Mouse (Mus musculus): ENCODE measurements at regions not wholly inside any gene's neighbourhood (a gene's known extent, or its start where the extent isn't known, plus 50 kb on each side); places are given as distances from the start of the nearest gene placed in this dataset.

DNA sequence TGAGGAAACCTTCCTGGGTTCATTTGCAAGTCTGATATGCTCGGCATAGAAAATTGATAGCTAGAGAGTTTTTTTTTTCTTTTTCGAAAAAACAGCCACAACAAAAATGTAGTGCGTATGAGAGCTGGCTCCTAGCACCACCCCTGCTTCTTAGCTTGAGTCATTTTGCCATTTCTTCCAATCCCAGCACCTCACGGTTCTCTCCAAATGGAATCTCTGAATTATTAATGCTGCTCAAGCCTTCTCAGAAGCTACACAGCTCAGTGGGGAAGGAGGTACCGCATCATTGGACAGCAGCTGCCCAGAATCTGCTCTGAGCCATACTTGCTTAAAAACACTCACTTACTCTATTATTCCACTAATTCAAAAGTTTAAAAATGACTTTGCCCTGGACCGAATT is 393.6 kb downstream of the Plekhb2 start:
- no peak overlapping the region for H3K4me3 ChIP-seq
- no peaks in the 10 kb centered on the region for H3K27me3 ChIP-seq
- H3K27ac ChIP-seq (replicated peaks): peak overlapping the region; percentile 64
- no peaks in the 10 kb centered on the region for H3K9me3 ChIP-seq
- peak; percentile 56 for ATAC-seq (ENCODE audit: low FRiP score, low read depth)
- H3K4me2 ChIP-seq: peak overlapping the region; percentile 34
- 28% methylated on average over 6 of the region's 6 CpGs for WGBS
- H3K4me1 ChIP-seq (replicated peaks): peaks cover 21% of the 10 kb centered on the region
- H3K36me3 ChIP-seq: no peaks in the 10 kb centered on the region
- no peak overlapping the region for H3K9ac ChIP-seq

DNA sequence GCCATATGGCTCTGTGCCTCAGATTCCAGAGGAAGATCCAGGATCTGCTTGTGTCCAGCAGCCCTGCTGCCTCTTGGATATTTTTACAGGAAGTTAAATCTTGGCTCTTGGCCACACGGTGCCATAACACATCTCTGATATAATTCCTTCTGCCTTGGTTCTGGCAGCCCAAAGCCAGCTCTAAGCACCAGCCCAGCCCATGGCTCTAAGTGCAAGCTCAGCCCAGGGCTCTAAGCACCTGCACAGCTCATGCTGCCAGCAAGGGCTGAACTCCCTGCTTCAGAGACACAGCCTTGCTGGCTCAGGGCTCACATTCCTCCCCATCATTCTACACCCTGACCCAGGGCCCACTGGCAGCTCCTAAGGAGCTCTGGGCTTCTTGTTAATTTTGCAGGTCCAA is 415.3 kb downstream of the Plekhb2 start:
- H3K4me3 ChIP-seq: no peak overlapping the region
- H3K4me1 ChIP-seq (replicated peaks): peaks cover 6% of the 10 kb centered on the region; the same call in 1 of the 2 replicates
- ATAC-seq (ENCODE audit: low FRiP score, low read depth): peak; percentile 51; the same call in 1 of the 2 replicates
- H3K9ac ChIP-seq: no peak overlapping the region
- no peaks in the 10 kb centered on the region for H3K36me3 ChIP-seq
- H3K9me3 ChIP-seq: no peaks in the 10 kb centered on the region
- no peaks in the 10 kb centered on the region for H3K27me3 ChIP-seq
- 91% methylated on average over 1 of the region's 1 CpGs for WGBS
- no peak overlapping the region for H3K4me2 ChIP-seq
- no peak overlapping the region for H3K27ac ChIP-seq (replicated peaks)

DNA sequence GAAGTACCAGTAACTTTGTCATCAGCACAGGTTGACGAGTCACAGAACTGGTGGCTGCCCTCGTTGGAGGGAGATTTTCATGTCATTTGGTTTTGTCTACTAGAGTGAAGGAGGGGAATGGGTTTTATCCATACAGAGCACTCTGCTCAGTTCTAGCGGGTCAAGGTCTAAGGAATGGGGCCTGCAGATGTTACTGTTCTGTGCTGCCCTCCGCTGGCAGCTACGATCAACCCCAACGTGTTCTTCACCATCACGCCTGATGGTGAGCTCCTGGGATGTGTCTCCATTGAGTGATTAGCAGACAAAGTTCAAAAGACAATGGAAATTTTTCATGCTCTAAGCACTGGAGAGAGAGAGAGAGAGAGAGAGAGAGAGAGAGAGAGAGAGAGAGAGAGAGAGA is 416.9 kb downstream of the Plekhb2 start:
- H3K4me1 ChIP-seq (replicated peaks): peaks cover 6% of the 10 kb centered on the region; the same call in 1 of the 2 replicates
- H3K4me2 ChIP-seq: no peak overlapping the region
- WGBS: 55% methylated on average over 7 of the region's 7 CpGs
- H3K4me3 ChIP-seq: no peak overlapping the region
- H3K27ac ChIP-seq (replicated peaks): no peak overlapping the region
- H3K9me3 ChIP-seq: no peaks in the 10 kb centered on the region
- no peak for ATAC-seq (ENCODE audit: low FRiP score, low read depth)
- H3K27me3 ChIP-seq: no peaks in the 10 kb centered on the region
- no peak overlapping the region for H3K9ac ChIP-seq
- no peaks in the 10 kb centered on the region for H3K36me3 ChIP-seq

DNA sequence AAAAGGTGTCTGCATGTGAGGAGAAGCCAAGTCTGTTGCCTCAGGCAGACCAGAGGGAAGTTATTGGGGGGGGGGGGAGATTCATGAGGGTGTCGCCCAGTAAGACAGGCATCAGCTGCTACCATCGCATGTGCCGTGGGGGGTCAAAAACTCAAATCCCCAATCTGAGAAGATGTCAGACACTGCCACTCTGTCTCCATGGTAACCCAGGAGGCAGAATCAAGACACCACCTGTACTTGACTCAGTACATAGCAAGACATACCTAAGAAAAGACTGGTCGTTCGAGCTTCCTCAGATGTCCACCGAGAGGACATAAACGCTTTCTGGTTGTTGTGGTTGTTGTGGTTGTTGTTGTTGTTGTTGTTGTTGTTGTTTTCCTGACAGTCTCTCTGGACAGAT is 418.1 kb downstream of the Plekhb2 start:
- Histone ChIP-seq H3K9ac (no peak overlapping the region), H3K4me2 (no peak overlapping the region), H3K4me1 (replicated peaks) (peaks cover 6% of the 10 kb centered on the region; the same call in 1 of the 2 replicates), H3K4me3 (no peak overlapping the region), H3K27me3 (no peaks in the 10 kb centered on the region), H3K9me3 (no peaks in the 10 kb centered on the region), H3K36me3 (no peaks in the 10 kb centered on the region), H3K27ac (replicated peaks) (0 out of 2 replicates have a peak overlapping the region, but pooled peaks have one; percentile 2)
- ATAC-seq (ENCODE audit: low FRiP score, low read depth): peak; percentile 68; the same call in 1 of the 2 replicates
- WGBS: 62% methylated on average over 7 of the region's 7 CpGs

DNA sequence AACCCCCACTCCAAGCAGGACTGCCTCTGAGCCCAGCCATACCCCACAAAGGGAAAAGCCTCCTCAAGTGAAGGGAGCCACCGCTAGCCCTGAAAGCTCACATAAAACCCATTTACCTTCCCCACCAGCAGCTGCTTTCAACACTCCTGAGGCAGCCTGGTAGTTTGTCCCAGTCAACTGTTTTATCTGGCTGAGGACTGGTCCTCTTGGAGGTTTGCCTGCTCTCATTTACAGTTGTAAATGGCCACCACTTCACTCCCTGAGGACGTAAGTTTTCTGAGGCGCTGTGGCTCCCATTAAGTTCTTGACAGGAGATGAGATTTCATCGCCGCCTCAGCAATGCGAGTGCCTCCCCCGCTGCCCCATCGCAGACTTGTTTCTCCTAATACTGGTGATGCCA is 425.2 kb downstream of the Plekhb2 start:
- H3K4me1 ChIP-seq (replicated peaks): no peaks in the 10 kb centered on the region
- no peaks in the 10 kb centered on the region for H3K9me3 ChIP-seq
- H3K27me3 ChIP-seq: no peaks in the 10 kb centered on the region
- H3K4me2 ChIP-seq: no peak overlapping the region
- no peak overlapping the region for H3K27ac ChIP-seq (replicated peaks)
- H3K4me3 ChIP-seq: no peak overlapping the region
- H3K9ac ChIP-seq: no peak overlapping the region
- no peak for ATAC-seq (ENCODE audit: low FRiP score, low read depth)
- WGBS: 87% methylated on average over 8 of the region's 8 CpGs
- no peaks in the 10 kb centered on the region for H3K36me3 ChIP-seq

Data from hindbrain, embryonic 15.5 days (tissue).